Mouse (Mus musculus): ENCODE measurements around the gene Pla2g1b. TPM values are rescaled to one million over a fixed set of nuclear protein-coding genes. Genes with fewer than 3 reads are reported as not detected.

Gene Pla2g1b
- polyA plus RNA-seq, 1 experiment from 2014 or later = not detected

- Histone ChIP-seq H3K27me3 (ENCODE audit: control insufficient read depth, insufficient read depth, low read depth, low read length) (no peaks in the 10 kb centered on the region), H3K9ac (ENCODE audit: low read depth, low read length) (no peak overlapping the region), H3K36me3 (ENCODE audit: control insufficient read depth, insufficient read depth, low read length) (no peaks in the 10 kb centered on the region), H3K9me3 (replicated peaks; ENCODE audit: control insufficient read depth, low read length, poor library complexity, severe bottlenecking) (no peaks in the 10 kb centered on the region), H3K27ac (ENCODE audit: low read length) (no peak overlapping the region), H3K4me3 (ENCODE audit: low read depth, low read length) (no peak overlapping the region), H3K4me2 (ENCODE audit: low read length) (no peak overlapping the region), H3K4me1 (ENCODE audit: control insufficient read depth, insufficient read depth, low read length) (peaks cover 5% of the 10 kb centered on the region; the same call in 1 of the 2 replicates)
- ATAC-seq = no peak
- WGBS = 84% methylated on average over 4 of the region's 4 CpGs
Observed at GRCm38 (mm10) chr5:115522531-115522930, 56.5 kb downstream of the Pla2g1b start.

- no peak for ATAC-seq
Observed at GRCm38 (mm10) chr5:115522981-115523499, 57.0 kb downstream of the Pla2g1b start.

GRCm38 (mm10) chr5:115523971-115524370, 57.9 kb downstream of the Pla2g1b start:
- Histone ChIP-seq H3K4me3 (ENCODE audit: low read depth, low read length) (no peak overlapping the region), H3K36me3 (ENCODE audit: control insufficient read depth, insufficient read depth, low read length) (no peaks in the 10 kb centered on the region), H3K9me3 (replicated peaks; ENCODE audit: control insufficient read depth, low read length, poor library complexity, severe bottlenecking) (no peaks in the 10 kb centered on the region), H3K27ac (ENCODE audit: low read length) (no peak overlapping the region), H3K4me2 (ENCODE audit: low read length) (no peak overlapping the region), H3K4me1 (ENCODE audit: control insufficient read depth, insufficient read depth, low read length) (peaks cover 5% of the 10 kb centered on the region; the same call in 1 of the 2 replicates), H3K27me3 (ENCODE audit: control insufficient read depth, insufficient read depth, low read depth, low read length) (no peaks in the 10 kb centered on the region), H3K9ac (ENCODE audit: low read depth, low read length) (0 out of 2 replicates have a peak overlapping the region, but pooled peaks have one; percentile 28)
- no peak for ATAC-seq
- 7% methylated on average over 15 of the region's 15 CpGs for WGBS

More at GRCm38 (mm10) chr5:115522981-115523499, 57.0 kb downstream of the Pla2g1b start:
- H3K4me3 ChIP-seq (ENCODE audit: low read depth, low read length) = no peak overlapping the region
- no peak overlapping the region for H3K27ac ChIP-seq (ENCODE audit: low read length)
- H3K4me2 ChIP-seq (ENCODE audit: low read length) = no peak overlapping the region
- H3K4me1 ChIP-seq (ENCODE audit: control insufficient read depth, insufficient read depth, low read length) = peaks cover 5% of the 10 kb centered on the region; the same call in 1 of the 2 replicates
- WGBS = 81% methylated on average over 15 of the region's 15 CpGs
- no peaks in the 10 kb centered on the region for H3K36me3 ChIP-seq (ENCODE audit: control insufficient read depth, insufficient read depth, low read length)
- H3K27me3 ChIP-seq (ENCODE audit: control insufficient read depth, insufficient read depth, low read depth, low read length) = no peaks in the 10 kb centered on the region
- H3K9ac ChIP-seq (ENCODE audit: low read depth, low read length) = no peak overlapping the region
- H3K9me3 ChIP-seq (replicated peaks; ENCODE audit: control insufficient read depth, low read length, poor library complexity, severe bottlenecking) = no peaks in the 10 kb centered on the region

Other genes starting within 250 kb of the Pla2g1b start
- 86.1 and 92.8 TPM in 2 replicates for gene Pop5, start 230.4 kb upstream of the Pla2g1b start, polyA plus RNA-seq (2015; fragmentation: Nextera tagmentation; extraction: Ambion mirVana)
- 172 and 176 TPM in 2 replicates for gene Rnf10, start 193.4 kb upstream of the Pla2g1b start, polyA plus RNA-seq (2015; fragmentation: Nextera tagmentation; extraction: Ambion mirVana)
- gene Coq5, start 186.6 kb upstream of the Pla2g1b start, polyA plus RNA-seq (2015; fragmentation: Nextera tagmentation; extraction: Ambion mirVana) = 52.8 and 56.1 TPM in 2 replicates
- 1,084 and 1,126 TPM in 2 replicates for gene Dynll1, start 165.3 kb upstream of the Pla2g1b start, polyA plus RNA-seq (2015; fragmentation: Nextera tagmentation; extraction: Ambion mirVana)
- gene Srsf9, start 139.1 kb upstream of the Pla2g1b start, polyA plus RNA-seq (2015; fragmentation: Nextera tagmentation; extraction: Ambion mirVana) = 118 and 132 TPM in 2 replicates
- 37.8 and 43.5 TPM in 2 replicates for gene Gatc, start 125.1 kb upstream of the Pla2g1b start, polyA plus RNA-seq (2015; fragmentation: Nextera tagmentation; extraction: Ambion mirVana)
- 47.9 and 52.6 TPM in 2 replicates for gene Triap1, start 125.0 kb upstream of the Pla2g1b start, polyA plus RNA-seq (2015; fragmentation: Nextera tagmentation; extraction: Ambion mirVana)
- gene Cox6a1, start 117.3 kb upstream of the Pla2g1b start, polyA plus RNA-seq (2015; fragmentation: Nextera tagmentation; extraction: Ambion mirVana) = 1,007 and 1,008 TPM in 2 replicates
- gene Msi1, start 36.7 kb upstream of the Pla2g1b start, polyA plus RNA-seq (2015; fragmentation: Nextera tagmentation; extraction: Ambion mirVana) = 47.9 and 53.7 TPM in 2 replicates
- gene Sirt4, start 18.5 kb downstream of the Pla2g1b start, polyA plus RNA-seq (2015; fragmentation: Nextera tagmentation; extraction: Ambion mirVana) = 32.3 and 32.7 TPM in 2 replicates
- 18.3 and 18.5 TPM in 2 replicates for gene Pxn, start 40.4 kb downstream of the Pla2g1b start, polyA plus RNA-seq (2015; fragmentation: Nextera tagmentation; extraction: Ambion mirVana)
- 794 and 826 TPM in 2 replicates for gene Rplp0, start 93.2 kb downstream of the Pla2g1b start, polyA plus RNA-seq (2015; fragmentation: Nextera tagmentation; extraction: Ambion mirVana)
- gene Gcn1l1, start 99.0 kb downstream of the Pla2g1b start, polyA plus RNA-seq (2015; fragmentation: Nextera tagmentation; extraction: Ambion mirVana) = 45.1 and 46.7 TPM in 2 replicates
- gene Rab35, start 165.6 kb downstream of the Pla2g1b start, polyA plus RNA-seq (2015; fragmentation: Nextera tagmentation; extraction: Ambion mirVana) = 16.5 and 18.5 TPM in 2 replicates